Mouse (Mus musculus) hindbrain, embryonic 13.5 days (tissue): Measurements from ENCODE around the gene Snx15. TPM values are rescaled to one million over a fixed set of nuclear protein-coding genes. Genes with fewer than 3 reads are reported as not detected.

Experiments used
- ATAC-seq: fragments of 200-750 bp; cut with Nextera tagmentation; 2 replicates; pipeline ENCODE4 v1.8.0; 2017; ENCODE audit warnings: moderate TSS enrichment; ENCODE audit not compliant: low FRiP score
- H3K27ac ChIP-seq: fragments of 300-500 bp; sonication (generic); 2 replicates; pipeline ENCODE4 v1.5.1; 2015; ENCODE audit warnings: inconsistent platforms, mild to moderate bottlenecking, moderate library complexity
- H3K27me3 ChIP-seq: fragments of 300-500 bp; sonication (generic); 2 replicates; pipeline ENCODE4 v1.6.1; 2015; ENCODE audit warnings: mild to moderate bottlenecking, inconsistent platforms
- H3K36me3 ChIP-seq: fragments of 300-500 bp; sonication (generic); 2 replicates; pipeline ENCODE4 v1.6.1; 2015; ENCODE audit warnings: mild to moderate bottlenecking, inconsistent platforms
- H3K4me1 ChIP-seq: fragments of 300-500 bp; sonication (generic); replicated peaks from 2 replicates; pipeline ENCODE4 v1.6.1; 2015; ENCODE audit warnings: inconsistent platforms
- H3K4me2 ChIP-seq: fragments of 300-500 bp; sonication (generic); 2 replicates; pipeline ENCODE4 v1.6.1; 2015; ENCODE audit warnings: inconsistent platforms, mild to moderate bottlenecking, moderate library complexity
- H3K4me3 ChIP-seq: fragments of 300-500 bp; sonication (generic); 2 replicates; pipeline ENCODE4 v1.5.1; 2015; ENCODE audit warnings: mild to moderate bottlenecking, inconsistent platforms
- H3K9ac ChIP-seq: fragments of 300-500 bp; sonication (generic); 2 replicates; pipeline ENCODE4 v1.6.1; 2015; ENCODE audit warnings: mild to moderate bottlenecking, inconsistent platforms
- H3K9me3 ChIP-seq: fragments of 300-500 bp; sonication (generic); 2 replicates; pipeline ENCODE4 v1.6.1; 2016; ENCODE audit warnings: inconsistent platforms
- WGBS: fragments of 180-500 bp; shearing (Covaris S2); methylation state at CpG from one replicate; pipeline ENCODE4 v1.1.7; 2015; 5-methylcytosine and 5-hydroxymethylcytosine counted together
- polyA plus RNA-seq: library from polyadenylated mRNA; unstranded; fragments of >200 nt; fragmentation: Nextera tagmentation; extraction: Ambion mirVana; gene quantifications from 2 replicates; pipeline ENCODE4 v1.2.1, GENCODE M21; 2015

The Snx15 gene
- polyA plus RNA-seq, 1 experiment from 2014 or later = 55.7 TPM

- Histone ChIP-seq H3K9me3 (no peaks in the 10 kb centered on the region), H3K4me2 (peak within 1 kb of the TSS; percentile 93), H3K36me3 (peaks cover 50% of the 10 kb centered on the region), H3K27ac (peak within 1 kb of the TSS; percentile 95), H3K4me1 (peaks cover 30% of the 10 kb centered on the region), H3K27me3 (no peaks in the 10 kb centered on the region), H3K9ac (peak within 1 kb of the TSS; percentile 89), H3K4me3 (peak within 1 kb of the TSS; percentile 89)
- ATAC-seq = peak; percentile 91
- under 1% methylated on average over 77 of the region's 77 CpGs for WGBS
Measured at GRCm38 (mm10) chr19:6117986-6118676, 10.0 kb downstream of the Snx15 start, which contains the start of gene Sac3d1. Gene Sac3d1 (minus strand): TSS chr19:6118650.

GRCm38 (mm10) chr19:6117346-6117985 is 10.6 kb downstream of the Snx15 start:
- peak overlapping the region; percentile 89 for H3K4me3 ChIP-seq
- WGBS = 6% methylated on average over 32 of the region's 32 CpGs
- peak overlapping the region; percentile 93 for H3K4me2 ChIP-seq
- H3K9ac ChIP-seq = peak overlapping the region; percentile 89
- no peaks in the 10 kb centered on the region for H3K27me3 ChIP-seq
- peaks cover 30% of the 10 kb centered on the region for H3K4me1 ChIP-seq
- ATAC-seq = no peak
- H3K27ac ChIP-seq = peak overlapping the region; percentile 95
- H3K9me3 ChIP-seq = no peaks in the 10 kb centered on the region
- H3K36me3 ChIP-seq = peaks cover 57% of the 10 kb centered on the region

GRCm38 (mm10) chr19:6116113-6116850 is 11.8 kb downstream of the Snx15 start:
- Histone ChIP-seq H3K4me3 (peak overlapping the region; percentile 89; the same call in 1 of the 2 replicates), H3K4me1 (peaks cover 30% of the 10 kb centered on the region), H3K36me3 (peaks cover 54% of the 10 kb centered on the region), H3K9me3 (no peaks in the 10 kb centered on the region), H3K9ac (peak overlapping the region; percentile 89), H3K27ac (no peak overlapping the region), H3K4me2 (peak overlapping the region; percentile 93), H3K27me3 (no peaks in the 10 kb centered on the region)
- WGBS = 89% methylated on average over 15 of the region's 15 CpGs
- ATAC-seq = no peak

- H3K9ac ChIP-seq = 0 out of 2 replicates have a peak overlapping the region, but pooled peaks have one; percentile 24
- H3K27me3 ChIP-seq = no peaks in the 10 kb centered on the region
- H3K4me3 ChIP-seq = no peak overlapping the region
- H3K27ac ChIP-seq = no peak overlapping the region
- H3K36me3 ChIP-seq = peaks cover 38% of the 10 kb centered on the region
- no peak for ATAC-seq
- no peaks in the 10 kb centered on the region for H3K9me3 ChIP-seq
- WGBS = 56% methylated on average over 6 of the region's 6 CpGs
- H3K4me1 ChIP-seq = peaks cover 17% of the 10 kb centered on the region
- no peak overlapping the region for H3K4me2 ChIP-seq
Measured at GRCm38 (mm10) chr19:6113116-6113515, 15.0 kb downstream of the Snx15 start.

GRCm38 (mm10) chr19:6105586-6105985 is 22.5 kb downstream of the Snx15 start, which contains the start of gene Naaladl1:
Gene Naaladl1 (plus strand): TSS chr19:6105782.
- Histone ChIP-seq H3K27ac (no peak within 1 kb of the TSS), H3K9me3 (no peaks in the 10 kb centered on the region), H3K4me3 (no peak within 1 kb of the TSS), H3K4me1 (no peaks in the 10 kb centered on the region), H3K9ac (0 out of 2 replicates have a peak within 1 kb of the TSS, but pooled peaks have one; percentile 29), H3K27me3 (no peaks in the 10 kb centered on the region), H3K4me2 (no peak within 1 kb of the TSS), H3K36me3 (no peaks in the 10 kb centered on the region)
- ATAC-seq = no peak
- WGBS = 82% methylated on average over 7 of the region's 7 CpGs

- H3K9me3 ChIP-seq = no peaks in the 10 kb centered on the region
- no peaks in the 10 kb centered on the region for H3K4me1 ChIP-seq
- 0 out of 2 replicates have a peak overlapping the region, but pooled peaks have one; percentile 1 for H3K9ac ChIP-seq
- no peak overlapping the region for H3K4me2 ChIP-seq
- no peaks in the 10 kb centered on the region for H3K36me3 ChIP-seq
- no peak overlapping the region for H3K27ac ChIP-seq
- no peaks in the 10 kb centered on the region for H3K27me3 ChIP-seq
- WGBS = 92% methylated on average over 4 of the region's 4 CpGs
- ATAC-seq = no peak
- H3K4me3 ChIP-seq = no peak overlapping the region
Measured at GRCm38 (mm10) chr19:6104476-6104875, 23.6 kb downstream of the Snx15 start.

- Histone ChIP-seq H3K4me2 (no peak overlapping the region), H3K36me3 (no peaks in the 10 kb centered on the region), H3K9ac (no peak overlapping the region; the same call in 1 of the 2 replicates), H3K4me3 (no peak overlapping the region), H3K9me3 (no peaks in the 10 kb centered on the region), H3K4me1 (no peaks in the 10 kb centered on the region), H3K27me3 (no peaks in the 10 kb centered on the region), H3K27ac (no peak overlapping the region)
- WGBS = 80% methylated on average over 6 of the region's 6 CpGs
- no peak for ATAC-seq
Measured at GRCm38 (mm10) chr19:6102169-6102853, 25.8 kb downstream of the Snx15 start.

- H3K9me3 ChIP-seq = no peaks in the 10 kb centered on the region
- no peaks in the 10 kb centered on the region for H3K27me3 ChIP-seq
- H3K4me1 ChIP-seq = no peaks in the 10 kb centered on the region
- H3K27ac ChIP-seq = no peak overlapping the region
- ATAC-seq = no peak
- H3K4me2 ChIP-seq = no peak overlapping the region
- H3K36me3 ChIP-seq = no peaks in the 10 kb centered on the region
- 62% methylated on average over 6 of the region's 6 CpGs for WGBS
- no peak overlapping the region for H3K4me3 ChIP-seq
- no peak overlapping the region for H3K9ac ChIP-seq
Measured at GRCm38 (mm10) chr19:6101186-6101585, 26.9 kb downstream of the Snx15 start.

GRCm38 (mm10) chr19:6097847-6098246 is 30.3 kb downstream of the Snx15 start:
- Histone ChIP-seq H3K4me1 (no peaks in the 10 kb centered on the region), H3K27me3 (no peaks in the 10 kb centered on the region), H3K9ac (no peak overlapping the region), H3K4me3 (no peak overlapping the region), H3K4me2 (no peak overlapping the region), H3K9me3 (no peaks in the 10 kb centered on the region), H3K27ac (no peak overlapping the region), H3K36me3 (no peaks in the 10 kb centered on the region)
- no peak for ATAC-seq
- WGBS = 95% methylated on average over 3 of the region's 3 CpGs

- Histone ChIP-seq H3K4me3 (no peak within 1 kb of the TSS), H3K4me1 (no peaks in the 10 kb centered on the region), H3K27ac (no peak within 1 kb of the TSS), H3K27me3 (no peaks in the 10 kb centered on the region), H3K9ac (peak within 1 kb of the TSS; percentile 24; the same call in 1 of the 2 replicates), H3K9me3 (no peaks in the 10 kb centered on the region), H3K36me3 (peaks cover 3% of the 10 kb centered on the region), H3K4me2 (no peak within 1 kb of the TSS)
- 91% methylated on average over 7 of the region's 7 CpGs for WGBS
- ATAC-seq = no peak
Measured at GRCm38 (mm10) chr19:6094119-6094518, 34.0 kb downstream of the Snx15 start, which contains the start of gene AC131692.1. Gene AC131692.1 (plus strand): TSS chr19:6094419.

- peaks cover 15% of the 10 kb centered on the region for H3K4me1 ChIP-seq
- no peak overlapping the region for H3K27ac ChIP-seq
- H3K9ac ChIP-seq = no peak overlapping the region
- 94% methylated on average over 13 of the region's 13 CpGs for WGBS
- H3K4me2 ChIP-seq = no peak overlapping the region
- H3K27me3 ChIP-seq = no peaks in the 10 kb centered on the region
- no peaks in the 10 kb centered on the region for H3K9me3 ChIP-seq
- no peak overlapping the region for H3K4me3 ChIP-seq
- ATAC-seq = no peak
- H3K36me3 ChIP-seq = peaks cover 3% of the 10 kb centered on the region
Measured at GRCm38 (mm10) chr19:6088841-6089240, 39.3 kb downstream of the Snx15 start.
